Mouse (Mus musculus) limb, embryonic 10.5 days (tissue): ENCODE measurements around the gene Rpl21. TPM values are rescaled to one million over a fixed set of nuclear protein-coding genes. Genes with fewer than 3 reads are reported as not detected.

Experiments used
- DNase-seq: peaks from one replicate; pipeline ENCODE4 v3.0.0-alpha.2; 2017; ENCODE audit warnings: low spot score
- H3K27ac ChIP-seq: fragments of 300-500 bp; sonication (generic); 2 replicates; pipeline ENCODE4 v1.5.1; 2016; ENCODE audit warnings: mild to moderate bottlenecking
- H3K27me3 ChIP-seq: fragments of 300-500 bp; sonication (generic); 2 replicates; pipeline ENCODE4 v1.6.1; 2016; ENCODE audit warnings: low read depth, mild to moderate bottlenecking; ENCODE audit not compliant: poor library complexity, severe bottlenecking
- H3K36me3 ChIP-seq: fragments of 300-500 bp; sonication (generic); 2 replicates; pipeline ENCODE4 v1.6.1; 2016; ENCODE audit warnings: mild to moderate bottlenecking, moderate library complexity
- H3K4me1 ChIP-seq: fragments of 300-500 bp; sonication (generic); 2 replicates; pipeline ENCODE4 v1.6.1; 2016
- H3K4me3 ChIP-seq: fragments of 300-500 bp; sonication (generic); 2 replicates; pipeline ENCODE4 v1.5.1; 2016; ENCODE audit warnings: mild to moderate bottlenecking, moderate library complexity
- H3K9me3 ChIP-seq: fragments of 300-500 bp; sonication (generic); replicated peaks from 2 replicates; pipeline ENCODE4 v1.6.1; 2016; ENCODE audit warnings: mild to moderate bottlenecking
- WGBS: fragments of 180-500 bp; shearing (Covaris S2); methylation state at CpG from one replicate; pipeline ENCODE4 v1.1.7; 2016; 5-methylcytosine and 5-hydroxymethylcytosine counted together
- polyA plus RNA-seq: library from polyadenylated mRNA; unstranded; fragments of >200 nt; fragmentation: Nextera tagmentation; extraction: Ambion mirVana; gene quantifications from 2 replicates; pipeline ENCODE4 v1.2.1, GENCODE M21; 2016

The Rpl21 gene
- polyA plus RNA-seq, result 536 and 605 TPM in 2 replicates

- peak within 1 kb of the TSS; percentile 98 for H3K4me3 ChIP-seq
- WGBS, result under 1% methylated on average over 60 of the region's 60 CpGs
- no peaks in the 10 kb centered on the region for H3K27me3 ChIP-seq
- peaks cover 40% of the 10 kb centered on the region for H3K36me3 ChIP-seq
- H3K9me3 ChIP-seq, result no peaks in the 10 kb centered on the region
- peak; percentile 96 for DNase-seq
- H3K4me1 ChIP-seq, result peaks cover 21% of the 10 kb centered on the region
- peak within 1 kb of the TSS; percentile 100 for H3K27ac ChIP-seq
These were observed at the start of gene Rpl21 for GRCm38 (mm10) chr5:146832769-146833448. Gene Rpl21 (plus strand): TSS chr5:146832890.

GRCm38 (mm10) chr5:146783300-146783699 lies 49.4 kb upstream of the Rpl21 start:
- Histone ChIP-seq H3K9me3 (no peaks in the 10 kb centered on the region), H3K27me3 (no peaks in the 10 kb centered on the region), H3K4me1 (no peaks in the 10 kb centered on the region; the same call in 1 of the 2 replicates), H3K4me3 (no peak overlapping the region), H3K36me3 (peaks cover 3% of the 10 kb centered on the region), H3K27ac (no peak overlapping the region)
- 92% methylated on average over 10 of the region's 10 CpGs for WGBS
- no peak for DNase-seq

GRCm38 (mm10) chr5:146783891-146784290 lies 48.8 kb upstream of the Rpl21 start:
- 94% methylated on average over 10 of the region's 10 CpGs for WGBS
- peaks cover 3% of the 10 kb centered on the region for H3K36me3 ChIP-seq
- H3K27ac ChIP-seq, result no peak overlapping the region
- H3K9me3 ChIP-seq, result no peaks in the 10 kb centered on the region
- no peak for DNase-seq
- H3K27me3 ChIP-seq, result no peaks in the 10 kb centered on the region
- H3K4me1 ChIP-seq, result no peaks in the 10 kb centered on the region; the same call in 1 of the 2 replicates
- H3K4me3 ChIP-seq, result no peak overlapping the region

GRCm38 (mm10) chr5:146786123-146786522 lies 46.6 kb upstream of the Rpl21 start:
- H3K36me3 ChIP-seq, result peaks cover 3% of the 10 kb centered on the region
- 67% methylated on average over 8 of the region's 8 CpGs for WGBS
- H3K27me3 ChIP-seq, result no peaks in the 10 kb centered on the region
- no peaks in the 10 kb centered on the region for H3K9me3 ChIP-seq
- no peak overlapping the region for H3K27ac ChIP-seq
- peaks cover 9% of the 10 kb centered on the region for H3K4me1 ChIP-seq
- no peak for DNase-seq
- H3K4me3 ChIP-seq, result no peak overlapping the region

GRCm38 (mm10) chr5:146789413-146789812 lies 43.3 kb upstream of the Rpl21 start:
- DNase-seq, result no peak
- H3K36me3 ChIP-seq, result no peaks in the 10 kb centered on the region
- no peak overlapping the region for H3K27ac ChIP-seq
- peaks cover 34% of the 10 kb centered on the region for H3K4me1 ChIP-seq
- whole genome bisulfite sequencing, result 89% methylated on average over 9 of the region's 9 CpGs
- no peak overlapping the region for H3K4me3 ChIP-seq
- no peaks in the 10 kb centered on the region for H3K9me3 ChIP-seq
- H3K27me3 ChIP-seq, result no peaks in the 10 kb centered on the region

GRCm38 (mm10) chr5:146790944-146791343 lies 41.7 kb upstream of the Rpl21 start:
- Histone ChIP-seq H3K4me1 (peaks cover 34% of the 10 kb centered on the region), H3K27me3 (no peaks in the 10 kb centered on the region), H3K36me3 (no peaks in the 10 kb centered on the region), H3K27ac (no peak overlapping the region), H3K9me3 (no peaks in the 10 kb centered on the region), H3K4me3 (no peak overlapping the region)
- 79% methylated on average over 8 of the region's 8 CpGs for WGBS
- no peak for DNase-seq

GRCm38 (mm10) chr5:146792140-146792791 lies 40.4 kb upstream of the Rpl21 start:
- Histone ChIP-seq H3K9me3 (no peaks in the 10 kb centered on the region), H3K27me3 (no peaks in the 10 kb centered on the region), H3K27ac (no peak overlapping the region), H3K36me3 (no peaks in the 10 kb centered on the region), H3K4me1 (peaks cover 34% of the 10 kb centered on the region), H3K4me3 (no peak overlapping the region)
- no peak for DNase-seq
- WGBS, result 78% methylated on average over 7 of the region's 7 CpGs

GRCm38 (mm10) chr5:146793630-146794083 lies 39.0 kb upstream of the Rpl21 start:
- Histone ChIP-seq H3K4me1 (peaks cover 34% of the 10 kb centered on the region), H3K27ac (peak overlapping the region; percentile 94), H3K4me3 (peak overlapping the region; percentile 98), H3K27me3 (no peaks in the 10 kb centered on the region), H3K36me3 (no peaks in the 10 kb centered on the region), H3K9me3 (no peaks in the 10 kb centered on the region)
- WGBS, result 9% methylated on average over 18 of the region's 18 CpGs
- no peak for DNase-seq

- Histone ChIP-seq H3K9me3 (no peaks in the 10 kb centered on the region), H3K27ac (peak overlapping the region; percentile 94), H3K27me3 (no peaks in the 10 kb centered on the region), H3K4me3 (peak overlapping the region; percentile 98), H3K4me1 (peaks cover 34% of the 10 kb centered on the region), H3K36me3 (no peaks in the 10 kb centered on the region)
- DNase-seq, result no peak
- WGBS, result 5% methylated on average over 83 of the region's 83 CpGs
These were observed 38.4 kb upstream of the Rpl21 start for GRCm38 (mm10) chr5:146794084-146794852.

GRCm38 (mm10) chr5:146794853-146795252 lies 37.8 kb upstream of the Rpl21 start, which contains the start of gene Usp12:
Gene Usp12 (minus strand): TSS chr5:146795006.
- Histone ChIP-seq H3K4me3 (peak within 1 kb of the TSS; percentile 98), H3K9me3 (no peaks in the 10 kb centered on the region), H3K4me1 (peaks cover 34% of the 10 kb centered on the region), H3K36me3 (no peaks in the 10 kb centered on the region), H3K27me3 (no peaks in the 10 kb centered on the region), H3K27ac (peak within 1 kb of the TSS; percentile 94)
- under 1% methylated on average over 47 of the region's 51 CpGs for WGBS
- peak; percentile 100 for DNase-seq

GRCm38 (mm10) chr5:146795728-146796127 lies 37.0 kb upstream of the Rpl21 start:
- Histone ChIP-seq H3K27ac (no peak overlapping the region), H3K4me3 (no peak overlapping the region), H3K4me1 (peaks cover 29% of the 10 kb centered on the region), H3K27me3 (no peaks in the 10 kb centered on the region), H3K9me3 (no peaks in the 10 kb centered on the region), H3K36me3 (no peaks in the 10 kb centered on the region)
- 80% methylated on average over 13 of the region's 13 CpGs for WGBS
- no peak for DNase-seq

- no peak overlapping the region for H3K27ac ChIP-seq
- H3K27me3 ChIP-seq, result no peaks in the 10 kb centered on the region
- no peaks in the 10 kb centered on the region for H3K36me3 ChIP-seq
- H3K9me3 ChIP-seq, result no peaks in the 10 kb centered on the region
- H3K4me3 ChIP-seq, result no peak overlapping the region
- 80% methylated on average over 9 of the region's 9 CpGs for WGBS
- peaks cover 8% of the 10 kb centered on the region for H3K4me1 ChIP-seq
- no peak for DNase-seq
These were observed 34.7 kb upstream of the Rpl21 start for GRCm38 (mm10) chr5:146798031-146798430.
